Mouse (Mus musculus) midbrain, embryonic 10.5 days (tissue): ENCODE measurements around the gene Pkd1l1. TPM values are rescaled to one million over a fixed set of nuclear protein-coding genes. Genes with fewer than 3 reads are reported as not detected.

Source experiments
- DNase-seq: peaks from one replicate; pipeline ENCODE4 v3.0.0-alpha.2; 2017; ENCODE audit warnings: low spot score
- H3K27ac ChIP-seq: fragments of 300-500 bp; sonication (generic); replicated peaks from 2 replicates; pipeline ENCODE4 v1.5.1; 2016; ENCODE audit warnings: mild to moderate bottlenecking
- H3K27me3 ChIP-seq: fragments of 300-500 bp; sonication (generic); 2 replicates; pipeline ENCODE4 v1.6.1; 2016; ENCODE audit warnings: low read depth, mild to moderate bottlenecking; ENCODE audit not compliant: poor library complexity, severe bottlenecking
- H3K36me3 ChIP-seq: fragments of 300-500 bp; sonication (generic); 2 replicates; pipeline ENCODE4 v1.6.1; 2016; ENCODE audit warnings: mild to moderate bottlenecking, moderate library complexity
- H3K4me1 ChIP-seq: fragments of 300-500 bp; sonication (generic); 2 replicates; pipeline ENCODE4 v1.6.1; 2016
- H3K4me3 ChIP-seq: fragments of 300-500 bp; sonication (generic); 2 replicates; pipeline ENCODE4 v1.5.1; 2016; ENCODE audit warnings: mild to moderate bottlenecking, moderate library complexity
- H3K9me3 ChIP-seq: fragments of 300-500 bp; sonication (generic); replicated peaks from 2 replicates; pipeline ENCODE4 v1.6.1; 2016; ENCODE audit warnings: mild to moderate bottlenecking
- WGBS: fragments of 180-500 bp; shearing (Covaris S2); methylation state at CpG from one replicate; pipeline ENCODE4 v1.1.7; 2016; 5-methylcytosine and 5-hydroxymethylcytosine counted together
- polyA plus RNA-seq: library from polyadenylated mRNA; unstranded; fragments of >200 nt; fragmentation: Nextera tagmentation; extraction: Ambion mirVana; gene quantifications from 2 replicates; pipeline ENCODE4 v1.2.1, GENCODE M21; 2016

Pkd1l1 gene
- polyA plus RNA-seq, 1 experiment from 2014 or later, result 0.05 TPM

DNA sequence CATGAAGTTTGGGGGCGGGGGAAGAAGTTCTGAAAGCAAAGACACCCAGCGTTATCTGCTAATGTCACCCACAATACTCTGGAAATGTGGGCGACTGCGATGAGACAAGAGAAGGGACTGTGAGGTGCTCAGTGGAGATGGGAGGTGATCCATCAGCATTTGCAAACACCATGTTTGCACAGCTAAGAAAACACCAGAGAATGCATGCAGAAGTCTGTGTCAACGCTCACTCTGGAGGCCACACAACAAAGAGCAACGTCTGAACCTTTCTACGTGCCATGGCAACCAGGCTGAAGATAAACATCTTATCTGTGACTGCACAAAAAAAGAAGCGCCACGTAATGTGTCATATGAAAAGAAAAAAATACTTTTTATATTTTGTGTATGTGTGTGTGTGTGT is 2.6 kb downstream of the Pkd1l1 start:
- DNase-seq, result no peak
- WGBS, result 65% methylated on average over 9 of the region's 9 CpGs
- Histone ChIP-seq H3K9me3 (no peaks in the 10 kb centered on the region), H3K4me3 (no peak overlapping the region), H3K4me1 (peaks cover 17% of the 10 kb centered on the region), H3K27me3 (no peaks in the 10 kb centered on the region), H3K36me3 (no peaks in the 10 kb centered on the region), H3K27ac (no peak overlapping the region)

DNA sequence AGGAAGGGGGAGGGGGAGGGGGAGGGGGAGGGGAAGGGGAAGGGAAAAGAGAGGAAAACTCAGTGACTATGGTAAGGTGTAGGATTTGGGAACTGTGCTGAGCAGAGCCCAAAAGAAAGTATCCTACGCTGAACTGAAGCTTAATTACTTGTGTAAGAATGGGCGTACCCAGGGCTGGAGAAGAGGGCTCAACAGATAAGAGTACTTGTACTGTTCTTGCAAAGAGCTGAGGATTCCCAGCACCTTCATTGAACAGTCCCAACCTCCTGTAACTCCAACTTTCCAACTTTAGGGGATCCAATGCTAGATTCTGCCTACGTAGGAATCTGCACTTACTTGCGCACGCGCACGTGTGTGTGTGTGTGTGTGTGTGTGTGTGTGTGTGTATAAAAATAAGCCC is 5.0 kb downstream of the Pkd1l1 start:
- Histone ChIP-seq H3K9me3 (no peaks in the 10 kb centered on the region), H3K27ac (no peak overlapping the region), H3K36me3 (no peaks in the 10 kb centered on the region), H3K4me1 (peaks cover 4% of the 10 kb centered on the region), H3K4me3 (no peak overlapping the region), H3K27me3 (no peaks in the 10 kb centered on the region)
- WGBS, result 95% methylated on average over 7 of the region's 7 CpGs
- DNase-seq, result no peak

- no peaks in the 10 kb centered on the region for H3K27me3 ChIP-seq
- 71% methylated on average over 10 of the region's 10 CpGs for WGBS
- no peaks in the 10 kb centered on the region for H3K4me1 ChIP-seq
- no peaks in the 10 kb centered on the region for H3K9me3 ChIP-seq
- no peak overlapping the region for H3K4me3 ChIP-seq
- no peaks in the 10 kb centered on the region for H3K36me3 ChIP-seq
- DNase-seq, result no peak
- H3K27ac ChIP-seq, result no peak overlapping the region
Measured at GRCm38 (mm10) chr11:8958572-8958971, 14.5 kb downstream of the Pkd1l1 start.

DNA sequence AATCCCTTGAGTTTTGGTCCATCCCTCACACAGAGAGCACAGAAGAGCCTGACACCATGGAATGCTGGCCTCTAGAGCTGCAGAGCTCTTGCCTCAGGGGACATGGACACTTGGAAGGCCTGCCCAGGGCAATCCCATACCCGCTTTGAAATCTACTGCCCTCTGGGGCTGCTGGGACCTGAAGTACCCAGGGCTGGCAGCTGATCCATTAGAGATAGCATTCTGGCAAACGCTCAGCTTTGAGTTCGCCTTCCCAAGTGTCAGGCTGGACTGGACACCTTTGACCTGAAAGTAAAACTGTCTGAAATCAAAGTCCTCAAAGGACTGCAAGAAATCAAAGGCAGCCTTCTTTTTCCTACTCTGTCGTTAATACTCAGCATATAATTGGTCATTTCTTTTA is 15.0 kb downstream of the Pkd1l1 start:
- H3K9me3 ChIP-seq, result no peaks in the 10 kb centered on the region
- H3K4me3 ChIP-seq, result no peak overlapping the region
- H3K36me3 ChIP-seq, result no peaks in the 10 kb centered on the region
- no peaks in the 10 kb centered on the region for H3K27me3 ChIP-seq
- H3K4me1 ChIP-seq, result no peaks in the 10 kb centered on the region
- no peak for DNase-seq
- no peak overlapping the region for H3K27ac ChIP-seq
- 75% methylated on average over 4 of the region's 4 CpGs for WGBS

DNA sequence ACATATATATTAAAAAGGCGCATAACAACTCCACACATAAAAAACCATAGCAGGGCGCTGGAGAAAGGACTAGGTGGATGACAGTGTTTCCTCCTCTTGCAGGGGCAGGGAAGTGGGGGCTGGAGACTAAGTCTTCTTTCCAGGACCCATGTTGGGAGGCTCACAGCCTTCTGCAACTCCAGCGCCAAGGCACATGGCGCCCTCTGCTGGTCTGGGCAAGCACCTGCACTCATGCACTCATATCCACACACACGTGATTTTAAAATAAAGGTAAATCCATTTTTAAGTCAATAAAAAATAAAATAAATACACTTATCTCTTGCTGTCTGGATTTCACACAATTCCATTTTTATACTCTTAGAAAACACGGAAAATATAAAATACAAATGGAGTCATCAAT is 16.0 kb downstream of the Pkd1l1 start:
- 69% methylated on average over 6 of the region's 6 CpGs for WGBS
- H3K4me3 ChIP-seq, result no peak overlapping the region
- DNase-seq, result peak; percentile 19
- H3K36me3 ChIP-seq, result no peaks in the 10 kb centered on the region
- H3K9me3 ChIP-seq, result no peaks in the 10 kb centered on the region
- H3K27me3 ChIP-seq, result no peaks in the 10 kb centered on the region
- no peak overlapping the region for H3K27ac ChIP-seq
- H3K4me1 ChIP-seq, result no peaks in the 10 kb centered on the region

- H3K36me3 ChIP-seq, result no peaks in the 10 kb centered on the region
- no peak overlapping the region for H3K27ac ChIP-seq
- H3K27me3 ChIP-seq, result no peaks in the 10 kb centered on the region
- H3K9me3 ChIP-seq, result no peaks in the 10 kb centered on the region
- peak; percentile 31 for DNase-seq
- H3K4me3 ChIP-seq, result no peak overlapping the region
- no peaks in the 10 kb centered on the region for H3K4me1 ChIP-seq
- WGBS, result 14% methylated on average over 1 of the region's 1 CpGs
Measured at GRCm38 (mm10) chr11:8955678-8956077, 17.4 kb downstream of the Pkd1l1 start.

- no peaks in the 10 kb centered on the region for H3K9me3 ChIP-seq
- H3K4me1 ChIP-seq, result no peaks in the 10 kb centered on the region
- no peak for DNase-seq
- H3K27me3 ChIP-seq, result no peaks in the 10 kb centered on the region
- no peaks in the 10 kb centered on the region for H3K36me3 ChIP-seq
- no peak overlapping the region for H3K4me3 ChIP-seq
- no peak overlapping the region for H3K27ac ChIP-seq
- WGBS, result 85% methylated on average over 6 of the region's 6 CpGs
Measured at GRCm38 (mm10) chr11:8949765-8950430, 23.2 kb downstream of the Pkd1l1 start.

GRCm38 (mm10) chr11:8948871-8949270 is 24.2 kb downstream of the Pkd1l1 start:
- WGBS, result 85% methylated on average over 3 of the region's 3 CpGs
- H3K27ac ChIP-seq, result no peak overlapping the region
- H3K27me3 ChIP-seq, result no peaks in the 10 kb centered on the region
- DNase-seq, result no peak
- H3K9me3 ChIP-seq, result no peaks in the 10 kb centered on the region
- H3K36me3 ChIP-seq, result no peaks in the 10 kb centered on the region
- H3K4me3 ChIP-seq, result no peak overlapping the region
- no peaks in the 10 kb centered on the region for H3K4me1 ChIP-seq

GRCm38 (mm10) chr11:8944114-8944513 is 29.0 kb downstream of the Pkd1l1 start:
- H3K27ac ChIP-seq, result no peak overlapping the region
- no peaks in the 10 kb centered on the region for H3K9me3 ChIP-seq
- WGBS, result 86% methylated on average over 4 of the region's 4 CpGs
- DNase-seq, result no peak
- H3K36me3 ChIP-seq, result no peaks in the 10 kb centered on the region
- no peaks in the 10 kb centered on the region for H3K27me3 ChIP-seq
- no peak overlapping the region for H3K4me3 ChIP-seq
- no peaks in the 10 kb centered on the region for H3K4me1 ChIP-seq

DNA sequence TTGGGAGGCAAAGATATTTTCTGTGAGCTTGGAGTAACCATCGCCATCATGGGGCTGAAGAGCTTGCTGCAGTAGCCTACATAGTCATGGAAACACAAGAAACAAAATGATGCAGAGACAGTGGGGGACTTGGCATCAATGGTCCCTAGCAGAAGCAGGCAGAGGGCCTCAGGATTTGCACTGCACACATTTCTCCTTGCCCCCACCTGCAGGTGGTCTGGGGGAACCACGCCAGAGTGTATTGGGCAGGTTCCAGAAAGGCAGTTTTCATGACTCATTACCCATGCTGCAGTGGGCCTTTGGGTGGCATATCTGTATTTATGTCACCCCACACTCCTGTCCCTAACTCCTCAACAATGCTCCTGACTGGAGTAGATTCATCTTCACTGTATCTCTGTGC is 30.6 kb downstream of the Pkd1l1 start:
- no peaks in the 10 kb centered on the region for H3K9me3 ChIP-seq
- H3K27me3 ChIP-seq, result no peaks in the 10 kb centered on the region
- H3K36me3 ChIP-seq, result no peaks in the 10 kb centered on the region
- DNase-seq, result no peak
- no peak overlapping the region for H3K4me3 ChIP-seq
- H3K27ac ChIP-seq, result no peak overlapping the region
- H3K4me1 ChIP-seq, result no peaks in the 10 kb centered on the region
- 88% methylated on average over 2 of the region's 2 CpGs for WGBS

GRCm38 (mm10) chr11:8936431-8937110 is 36.5 kb downstream of the Pkd1l1 start:
- Histone ChIP-seq H3K27ac (no peak overlapping the region), H3K9me3 (no peaks in the 10 kb centered on the region), H3K27me3 (no peaks in the 10 kb centered on the region), H3K4me1 (no peaks in the 10 kb centered on the region), H3K4me3 (no peak overlapping the region), H3K36me3 (no peaks in the 10 kb centered on the region)
- DNase-seq, result no peak
- WGBS, result 87% methylated on average over 9 of the region's 9 CpGs

GRCm38 (mm10) chr11:8916081-8916671 is 56.9 kb downstream of the Pkd1l1 start:
- Histone ChIP-seq H3K36me3 (no peaks in the 10 kb centered on the region), H3K27me3 (no peaks in the 10 kb centered on the region), H3K9me3 (no peaks in the 10 kb centered on the region), H3K27ac (no peak overlapping the region), H3K4me3 (no peak overlapping the region), H3K4me1 (no peaks in the 10 kb centered on the region)
- DNase-seq, result no peak
- 83% methylated on average over 8 of the region's 8 CpGs for WGBS

- no peak for DNase-seq
- Histone ChIP-seq H3K27ac (no peak overlapping the region), H3K36me3 (no peaks in the 10 kb centered on the region), H3K27me3 (no peaks in the 10 kb centered on the region), H3K4me3 (no peak overlapping the region), H3K9me3 (no peaks in the 10 kb centered on the region), H3K4me1 (no peaks in the 10 kb centered on the region)
- 93% methylated on average over 4 of the region's 4 CpGs for WGBS
Measured at GRCm38 (mm10) chr11:8882793-8883192, 90.3 kb downstream of the Pkd1l1 start.
